Mouse (Mus musculus): ENCODE data around the gene BC052040.

- TF ChIP-seq MAFK (IDR thresholded peaks at IDR 0.05; ENCODE audit: insufficient read depth, low read depth, low read length) (no peak), ZNF384 (IDR thresholded peaks at IDR 0.05; ENCODE audit: low read depth, low read length) (no peak), CHD2 (IDR thresholded peaks at IDR 0.05; ENCODE audit: low read depth, low read length) (no peak), HCFC1 (IDR thresholded peaks at IDR 0.05; ENCODE audit: borderline replicate concordance, insufficient read depth, low read length) (no peak), ZC3H11A (IDR thresholded peaks at IDR 0.05; ENCODE audit: borderline replicate concordance, low read depth, low read length) (no peak)
Observed at GRCm38 (mm10) chr2:115592651-115593119, 11.2 kb downstream of the BC052040 start.
